Mouse (Mus musculus): ENCODE measurements around the gene Treml2.
"Not testable (repeated sequence)": the region's sequence is repeated elsewhere in the genome, so short reads cannot be mapped to it uniquely, and the experiment has no call there.

Treml2 gene

DNA sequence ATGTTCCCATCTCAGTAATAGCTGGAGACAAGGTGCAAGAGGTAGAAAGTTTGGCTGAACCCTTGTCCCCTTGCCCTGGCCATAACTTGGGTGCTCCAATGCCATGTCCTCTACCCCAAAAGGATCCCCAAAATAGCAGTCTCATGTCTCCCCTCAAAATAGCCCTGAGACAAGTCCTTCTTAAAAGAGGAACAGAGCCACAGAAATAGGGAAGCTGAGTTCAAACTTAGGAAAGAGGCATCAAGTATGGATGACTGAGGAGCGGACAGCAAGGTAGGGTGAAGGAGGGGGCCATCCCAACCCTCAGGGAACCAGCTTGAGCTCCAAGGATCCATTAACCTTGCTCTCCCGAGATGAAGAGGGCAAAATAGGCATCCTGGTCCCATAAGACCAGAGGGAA, 48.0 kb downstream of the Treml2 start:
- in situ Hi-C loops (cut with MboI) = no loop called here

DNA sequence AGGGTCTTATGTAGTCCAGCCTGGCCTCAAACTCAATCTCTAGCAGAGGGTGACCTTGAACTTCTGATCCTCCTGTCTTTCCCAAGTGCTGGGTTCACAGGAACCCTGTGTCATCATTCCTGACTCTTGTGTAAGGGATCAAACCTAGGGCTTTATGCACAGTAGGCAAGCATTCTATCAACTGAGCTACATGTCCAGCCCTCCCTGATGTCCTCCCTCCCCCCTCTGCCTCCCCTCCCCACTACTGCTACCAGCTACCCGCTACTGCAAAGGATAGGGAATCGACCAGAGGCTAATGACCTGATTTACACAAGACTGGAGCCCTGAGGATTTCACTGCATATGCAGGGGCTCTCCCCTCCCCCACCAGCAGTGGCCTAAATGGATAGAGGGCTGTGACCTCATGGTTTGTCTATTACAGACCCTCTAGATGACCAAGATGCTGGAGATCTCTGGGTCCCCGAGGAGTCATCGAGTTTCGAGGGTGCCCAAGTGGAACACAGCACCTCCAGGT, 51.4 kb downstream of the Treml2 start:
- in situ Hi-C loops (cut with MboI) = no loop called here

DNA sequence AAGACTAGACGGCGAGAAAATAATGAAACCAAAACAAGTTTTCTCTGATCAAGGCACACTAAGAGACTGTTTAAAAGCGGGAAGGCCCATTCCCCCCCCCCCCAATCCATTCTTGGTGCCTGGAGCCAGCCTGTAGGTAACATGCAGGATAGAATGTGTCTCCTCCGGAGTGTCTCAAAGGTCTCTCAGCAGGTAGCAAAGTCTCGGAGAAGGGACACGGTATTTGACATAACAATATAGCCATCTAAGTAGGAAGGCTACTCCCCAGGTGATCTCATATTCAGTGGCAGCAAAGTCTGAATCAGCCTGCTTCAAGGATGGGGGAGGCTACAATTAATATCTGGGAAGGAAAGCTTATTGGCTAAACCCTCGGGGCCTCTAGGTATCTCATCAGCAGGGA, 53.7 kb downstream of the Treml2 start:
- in situ Hi-C loops (cut with MboI) = not testable (repeated sequence)

DNA sequence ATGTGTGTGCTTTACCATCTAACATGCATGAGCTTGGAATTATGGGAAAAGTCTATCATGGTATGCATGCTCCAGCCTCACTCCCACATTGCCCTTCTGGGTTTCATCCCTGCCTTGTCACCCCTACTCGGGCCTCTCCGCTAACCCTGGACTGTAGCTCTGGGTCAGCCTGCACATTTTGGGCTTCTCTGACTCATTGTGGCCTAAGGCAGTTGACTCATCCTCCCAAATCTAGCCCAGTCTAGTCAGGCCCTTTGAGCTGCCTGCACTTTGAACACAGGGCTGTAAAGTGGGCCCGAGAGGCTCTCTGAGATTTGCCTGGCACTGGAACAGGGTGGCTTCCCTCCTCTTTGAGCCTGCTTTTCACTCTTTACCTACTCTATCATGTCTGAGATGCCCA, 56.5 kb downstream of the Treml2 start:
- in situ Hi-C loops (cut with MboI) = no loop called here

DNA sequence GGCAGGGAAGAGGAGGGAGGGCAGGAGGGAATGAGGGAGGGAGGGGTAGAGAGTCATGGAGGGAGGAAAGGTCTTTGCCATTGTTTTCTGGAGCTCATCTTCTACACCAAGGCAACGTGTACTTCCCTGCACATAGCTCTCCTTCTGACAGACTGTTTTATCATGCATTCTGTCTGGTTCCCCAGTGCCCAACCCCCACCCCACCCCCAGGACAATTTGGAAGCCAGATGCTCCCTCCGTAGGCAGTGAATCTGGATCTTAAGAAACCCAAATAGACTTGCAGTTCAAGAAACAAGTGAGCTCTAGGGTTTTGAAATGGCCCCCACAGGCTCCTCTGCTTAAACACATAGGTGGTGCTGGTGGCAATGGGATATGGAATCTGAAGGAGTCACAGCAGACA, 58.6 kb downstream of the Treml2 start:
- in situ Hi-C loops (cut with MboI) = no loop called here

DNA sequence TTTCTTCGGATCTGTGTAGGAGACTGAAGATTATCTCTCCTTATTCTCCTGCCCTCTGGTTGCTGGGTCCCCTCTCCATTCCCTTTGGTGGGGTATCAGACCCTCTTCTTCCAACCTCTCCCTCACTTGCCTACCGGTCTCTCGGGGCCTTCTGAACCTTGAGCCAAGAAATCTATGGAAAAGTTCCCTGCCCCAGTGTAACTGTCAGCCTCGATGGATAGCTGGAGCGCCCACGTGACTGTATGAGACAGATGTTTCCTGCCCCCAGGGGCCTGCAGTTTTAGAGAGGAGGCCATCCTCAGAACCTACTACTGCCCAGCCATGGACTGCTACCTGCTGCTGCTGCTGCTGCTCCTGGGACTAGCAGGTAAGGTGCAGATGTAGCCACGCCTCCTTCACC, 60.3 kb downstream of the Treml2 start, which contains the start of gene Treml1:
Gene Treml1, plus strand, starts transcription at position 301 of the 400 bp plus-strand sequence.
- in situ Hi-C loops (cut with MboI) = no loop called here

DNA sequence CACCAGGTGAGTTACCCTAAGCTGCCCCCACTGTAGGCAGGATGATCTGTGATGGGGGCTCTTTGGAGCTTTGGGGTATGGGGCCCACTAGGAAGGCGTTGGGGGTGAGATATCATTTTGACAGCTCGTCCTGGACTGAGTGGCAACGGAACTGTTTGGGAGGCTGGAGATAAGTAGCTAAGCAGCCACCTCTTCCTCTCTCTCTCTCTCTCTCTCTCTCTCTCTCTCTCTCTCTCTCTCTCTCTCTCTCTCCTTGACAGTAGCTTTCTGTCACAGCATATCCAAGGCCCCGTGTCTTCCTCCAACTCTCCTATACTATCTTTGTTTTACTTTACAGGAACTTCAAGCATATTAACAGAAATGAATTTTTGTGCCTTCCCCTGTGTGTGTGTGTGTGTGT, 61.2 kb downstream of the Treml2 start:
- in situ Hi-C loops (cut with MboI) = no loop called here

Measured in mature B cell (primary cell).